Mouse (Mus musculus) sigmoid colon, adult 10 weeks (tissue): Measurements from ENCODE around the gene Serpinh1. TPM values are rescaled to one million over a fixed set of nuclear protein-coding genes. Genes with fewer than 3 reads are reported as not detected.

Experiments used
- polyA plus RNA-seq: library from polyadenylated mRNA; stranded (reverse); fragments of 350-450 nt; fragmentation: Illumina TruSeq; extraction: RNeasy Lipid Tissue Mini Kit (QIAGEN cat#74804); gene quantifications from one replicate; pipeline ENCODE4 v1.2.3, GENCODE M21; 2014; ENCODE audit warnings: low read depth, low replicate concordance

Gene Serpinh1
- 34.9 TPM for polyA plus RNA-seq

DNA sequence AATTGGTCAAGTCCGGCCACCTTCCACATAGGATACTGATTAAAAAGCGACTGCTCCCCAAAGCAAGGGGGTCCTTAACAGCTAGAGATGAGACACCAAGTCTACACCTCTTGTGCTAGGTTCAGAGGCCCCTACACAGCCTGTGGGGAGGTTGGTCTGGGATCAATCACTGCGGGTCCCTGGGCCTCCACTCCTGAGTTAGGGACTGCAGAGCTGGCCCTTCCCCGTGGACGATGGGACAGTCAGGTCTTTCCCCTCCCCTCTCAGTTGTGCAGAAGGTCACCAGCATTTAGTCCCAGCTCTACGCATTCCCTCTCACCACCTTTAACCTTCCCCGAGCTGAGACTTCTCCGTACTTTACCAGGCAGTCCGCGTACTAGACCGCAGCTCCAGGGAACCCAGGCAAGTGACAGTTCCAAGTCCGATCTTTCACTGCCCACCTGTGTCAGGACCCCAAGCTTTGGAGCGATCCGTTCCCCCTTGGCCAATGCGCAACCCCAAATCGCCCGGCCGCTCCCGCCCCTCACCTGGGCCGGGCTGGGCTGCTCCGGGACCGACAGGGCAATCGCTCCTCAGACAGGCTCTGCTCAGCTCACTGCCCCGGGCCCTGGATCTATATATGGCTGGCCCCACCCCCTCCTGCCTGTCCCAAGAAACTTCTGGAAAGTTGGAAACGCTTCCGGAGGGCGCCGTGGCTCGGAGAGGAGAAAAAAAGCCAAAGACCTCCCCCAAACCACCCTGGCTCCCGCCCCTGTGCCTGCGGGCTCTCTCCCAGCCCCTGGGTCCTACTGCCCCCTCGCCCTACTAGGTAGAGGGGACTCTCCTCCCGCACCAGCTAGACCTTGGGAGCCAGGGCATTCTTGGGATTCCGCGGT lies at the start of gene Serpinh1:
Gene Serpinh1 (minus strand): TSS at position 714 of the 875 bp plus-strand sequence.

DNA sequence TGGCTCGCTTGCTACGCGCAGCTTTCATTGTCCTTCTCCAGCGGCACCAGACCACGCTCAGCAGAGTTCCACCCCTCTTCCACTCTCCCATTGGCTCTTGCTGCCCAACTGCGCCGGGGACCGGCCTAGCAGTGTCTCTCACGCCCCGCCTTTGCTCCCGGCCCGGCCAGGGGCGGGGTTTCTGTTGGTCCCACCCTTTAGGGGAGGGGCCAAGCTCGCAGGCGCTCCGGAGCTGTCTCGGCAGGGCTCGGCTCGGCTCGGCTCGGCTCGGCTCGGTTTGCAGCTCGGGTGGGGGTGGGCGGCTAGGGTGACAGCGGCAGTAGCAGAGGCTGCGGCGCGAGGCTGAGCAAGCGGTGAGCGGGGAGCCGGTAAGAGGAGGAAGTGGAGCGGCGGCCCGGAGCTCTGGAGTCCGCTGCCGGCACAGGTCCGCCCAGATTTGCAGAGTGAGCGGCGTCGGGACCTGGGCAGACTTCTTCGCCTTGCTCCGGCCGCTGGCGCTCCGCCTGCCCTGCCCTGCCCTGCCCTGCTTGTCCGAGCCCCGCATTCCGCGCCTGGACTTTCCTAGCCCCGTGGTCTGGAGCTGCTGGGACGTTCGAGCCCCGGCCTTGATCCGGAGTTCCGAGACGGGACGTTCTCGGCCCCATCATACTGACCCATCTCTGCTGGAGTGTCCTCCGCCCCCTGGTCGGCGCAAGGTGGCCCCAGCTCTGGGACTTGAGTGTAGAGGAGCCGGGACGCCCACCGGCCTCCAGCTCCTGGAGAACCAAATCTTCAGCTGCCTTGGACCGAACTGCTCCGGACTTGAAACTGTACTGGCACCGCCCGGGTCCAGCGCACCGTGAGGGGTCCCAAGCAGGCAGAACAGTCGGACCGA lies 28.4 kb upstream of the Serpinh1 start, which contains the start of gene Gdpd5:
Gene Gdpd5 (plus strand): TSS at position 201 of the 874 bp plus-strand sequence.

Other genes starting within 250 kb of the Serpinh1 start
- 10.9 TPM for gene Uvrag, start 212.1 kb downstream of the Serpinh1 start, polyA plus RNA-seq
- 7.0 TPM for gene Dgat2, start 170.5 kb downstream of the Serpinh1 start, polyA plus RNA-seq
- 0.41 TPM for gene Mogat2, start 114.6 kb downstream of the Serpinh1 start, polyA plus RNA-seq
- gene Map6, start 85.8 kb downstream of the Serpinh1 start, polyA plus RNA-seq: 0.79 TPM
- 0.16 TPM for gene Gdpd5, start 28.2 kb upstream of the Serpinh1 start, polyA plus RNA-seq
- not detected for gene Klhl35, start 112.8 kb upstream of the Serpinh1 start, polyA plus RNA-seq
- 931 TPM for gene Rps3, start 130.5 kb upstream of the Serpinh1 start, polyA plus RNA-seq
- 17.6 TPM for gene Arrb1, start 182.2 kb upstream of the Serpinh1 start, polyA plus RNA-seq